Comparison of ENCODE assay signal across 22 mouse cellular contexts in the genomic region with DNA sequence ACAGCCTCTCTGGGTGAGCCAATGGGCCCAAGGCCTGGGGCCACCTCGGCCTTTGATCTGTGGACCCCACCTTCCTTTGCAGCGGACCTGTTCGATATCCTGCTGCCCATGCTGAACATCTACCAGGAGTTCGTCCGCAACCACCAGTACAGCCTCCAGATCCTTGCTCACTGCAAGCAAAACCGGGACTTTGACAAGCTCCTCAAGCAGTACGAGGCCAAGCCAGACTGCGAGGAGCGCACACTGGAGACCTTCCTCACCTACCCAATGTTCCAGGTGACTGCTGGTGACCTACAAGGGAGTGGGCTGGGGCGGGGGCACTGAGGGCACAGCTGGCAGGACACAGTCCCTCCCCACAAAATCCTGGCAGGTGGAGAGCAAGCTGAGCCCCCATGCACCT.
A peak's percentile ranks its signal among the peaks of the same experiment; 100 is the strongest.
DNase-seq lines count a peak whose midpoint lies in the region; ATAC-seq and TF ChIP-seq lines count a peak whose summit lies in the region.
"Had no signal": no experiment of that assay in that cellular context is flagged by ENCODE, and none has a peak within 500 bp of the region (broad histone marks: within the 10 kb centered on the region; RNA-seq: fewer than 3 reads in every experiment).

No protein-coding gene starts in this region.

- ATAC-seq in embryonic facial prominence, embryonic 12.5 days (ENCODE audit: insufficient number of reproducible peaks, insufficient read depth, low FRiP score, low TSS enrichment), result 0 out of 2 replicates have a peak, but pooled peaks have one; percentile 17
- ATAC-seq: forebrain, embryonic 14.5 days; forebrain, embryonic 16.5 days had no signal

- no peak overlapping the region for H3K27ac ChIP-seq in embryonic facial prominence, embryonic 12.5 days
- no peak overlapping the region for H3K27ac ChIP-seq in embryonic facial prominence, embryonic 10.5 days (replicated peaks)
- 0 out of 2 replicates have a peak overlapping the region, but pooled peaks have one; percentile 14 for H3K27ac ChIP-seq in layer of hippocampus, adult 2 months
- H3K27ac ChIP-seq: embryonic facial prominence, embryonic 13.5 days; embryonic facial prominence, embryonic 15.5 days; forebrain, embryonic 10.5 days; forebrain, embryonic 12.5 days had no signal

- 87% methylated on average over 10 of the region's 10 CpGs for WGBS in embryonic facial prominence, embryonic 12.5 days
- WGBS in embryonic facial prominence, embryonic 10.5 days, result 89% methylated on average over 10 of the region's 10 CpGs

- no peaks in the 10 kb centered on the region for H3K9me3 ChIP-seq in embryonic facial prominence, embryonic 12.5 days
- H3K9me3 ChIP-seq in embryonic facial prominence, embryonic 10.5 days, result no peaks in the 10 kb centered on the region
- H3K9me3 ChIP-seq: embryonic facial prominence, embryonic 13.5 days; embryonic facial prominence, embryonic 15.5 days; forebrain, embryonic 10.5 days; forebrain, embryonic 12.5 days had no signal

- no peak overlapping the region for H3K4me2 ChIP-seq in embryonic facial prominence, embryonic 12.5 days (replicated peaks)
- H3K4me2 ChIP-seq: embryonic facial prominence, embryonic 13.5 days; embryonic facial prominence, embryonic 15.5 days; forebrain, embryonic 12.5 days had no signal

- no peak for TF ChIP-seq CTCF in layer of hippocampus, adult 2 months (conservative IDR thresholded peaks at IDR 0.05)

- H3K36me3 ChIP-seq in embryonic facial prominence, embryonic 12.5 days, result no peaks in the 10 kb centered on the region
- H3K36me3 ChIP-seq in embryonic facial prominence, embryonic 10.5 days (replicated peaks), result no peaks in the 10 kb centered on the region
- H3K36me3 ChIP-seq: embryonic facial prominence, embryonic 13.5 days; embryonic facial prominence, embryonic 15.5 days; forebrain, embryonic 10.5 days; forebrain, embryonic 12.5 days had no signal

- DNase-seq in embryonic facial prominence, embryonic 10.5 days (ENCODE audit: low spot score), result no peak
- DNase-seq in layer of hippocampus, adult 2 months (ENCODE audit: low spot score in 2 of 2), result no peak
- no peak for DNase-seq in layer of hippocampus, postnatal 10 days (ENCODE audit: low spot score in 2 of 2)
- DNase-seq in testis, postnatal 10 days (ENCODE audit: low spot score), result peak; percentile 34
- DNase-seq in testis, postnatal 14 days (ENCODE audit: low spot score), result no peak
- DNase-seq: adrenal gland, adult 8-10 months; adrenal gland, postnatal 14 days; cerebellum, adult 11 months; cerebellum, adult 18-20 months; cerebellum, adult 8-10 months; cerebellum, adult 9-11 months; cerebellum, postnatal 14 days; cerebellum, postnatal 36 days; embryo, embryonic 11 days had no signal

- no peaks in the 10 kb centered on the region for H3K27me3 ChIP-seq in embryonic facial prominence, embryonic 12.5 days
- no peaks in the 10 kb centered on the region; the same call in 1 of the 2 replicates for H3K27me3 ChIP-seq in embryonic facial prominence, embryonic 10.5 days (replicated peaks; ENCODE audit: low read depth, poor library complexity, severe bottlenecking)
- H3K27me3 ChIP-seq: embryonic facial prominence, embryonic 15.5 days had no signal

- H3K9ac ChIP-seq in embryonic facial prominence, embryonic 12.5 days, result no peak overlapping the region
- H3K9ac ChIP-seq: embryonic facial prominence, embryonic 13.5 days; embryonic facial prominence, embryonic 15.5 days; forebrain, embryonic 12.5 days had no signal

- no peaks in the 10 kb centered on the region for H3K4me1 ChIP-seq in embryonic facial prominence, embryonic 12.5 days
- H3K4me1 ChIP-seq in embryonic facial prominence, embryonic 10.5 days, result no peaks in the 10 kb centered on the region
- H3K4me1 ChIP-seq: embryonic facial prominence, embryonic 13.5 days; forebrain, embryonic 10.5 days; forebrain, embryonic 12.5 days had no signal

- H3K4me3 ChIP-seq in embryonic facial prominence, embryonic 12.5 days, result no peak overlapping the region
- no peak overlapping the region for H3K4me3 ChIP-seq in embryonic facial prominence, embryonic 10.5 days
- no peak overlapping the region for H3K4me3 ChIP-seq in layer of hippocampus, adult 2 months
- H3K4me3 ChIP-seq: embryonic facial prominence, embryonic 13.5 days; embryonic facial prominence, embryonic 15.5 days; erythroblast, embryonic 14.5 days; forebrain, embryonic 10.5 days; forebrain, embryonic 12.5 days had no signal
